Mouse (Mus musculus) v-Abl transformed pro-B cells (cell line): Measurements from ENCODE around the gene Creb5.

ENCODE experiments used
- in situ Hi-C, 2 experiments: fragments of 400-800 bp; cut with MboI; formaldehyde crosslinking; loops; one replicate each; pipeline ENCODE4 v1.15.1; 2025; ENCODE audit not compliant: unreplicated experiment in 2 of 2

Creb5 gene

DNA sequence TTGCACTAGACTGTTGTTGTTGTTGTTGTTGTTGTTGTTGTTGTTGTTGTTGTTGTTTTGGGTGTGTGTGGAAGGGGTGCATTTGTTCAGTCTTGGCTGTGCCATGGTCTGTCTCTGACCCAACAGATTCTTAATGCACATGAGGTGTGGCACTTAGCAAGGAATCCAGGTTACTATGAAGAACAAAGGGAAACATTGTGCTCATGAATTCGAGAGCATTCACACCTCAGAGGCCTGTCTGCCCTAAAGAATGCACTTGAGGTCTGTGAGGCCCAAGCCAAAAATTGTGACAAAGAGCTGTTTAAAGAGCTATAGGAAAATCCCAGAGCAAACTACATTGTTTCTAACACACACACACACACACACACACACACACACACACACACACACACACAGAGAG lies 377.7 kb downstream of the Creb5 start:
- in situ Hi-C loops = no loop called here

DNA sequence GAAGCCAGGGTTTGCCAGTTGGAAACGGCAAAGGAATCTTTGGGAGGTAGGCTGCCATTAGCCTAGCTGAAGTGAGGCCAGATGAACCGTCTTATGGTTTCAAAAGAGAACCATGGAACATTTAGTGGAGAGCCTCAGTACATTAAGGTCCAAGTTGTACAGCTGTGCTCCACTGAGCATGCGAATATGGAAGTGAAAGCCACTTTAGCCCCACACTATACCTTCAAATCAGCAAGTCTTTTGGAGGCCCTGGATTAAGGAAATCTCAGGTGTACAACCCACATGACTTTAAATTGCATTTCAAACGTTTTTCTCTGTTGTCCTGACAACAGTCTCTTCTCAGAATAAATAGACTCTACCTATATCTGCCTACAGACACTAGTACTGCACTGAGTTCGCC lies 379.4 kb downstream of the Creb5 start:
- in situ Hi-C loops = no loop called here

DNA sequence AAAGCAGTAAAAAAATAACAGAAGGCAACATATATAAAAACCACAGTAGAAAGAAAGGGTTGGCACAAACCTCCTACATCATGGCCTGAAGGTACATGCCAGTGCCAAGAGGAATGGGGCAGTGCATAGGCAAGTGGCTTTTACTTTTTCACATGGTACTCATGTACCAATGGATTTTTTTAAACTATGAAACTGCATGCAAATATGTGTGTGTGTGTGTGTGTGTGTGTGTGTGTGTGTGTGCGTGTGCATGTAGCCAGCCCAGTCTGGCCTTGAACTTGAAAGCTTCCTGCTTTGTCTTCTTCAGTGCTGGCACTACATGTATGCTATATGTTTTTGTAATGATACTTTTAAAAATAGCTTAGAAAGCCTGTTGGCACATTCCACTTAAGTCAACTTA lies 391.2 kb downstream of the Creb5 start:
- in situ Hi-C loops = no loop called here

DNA sequence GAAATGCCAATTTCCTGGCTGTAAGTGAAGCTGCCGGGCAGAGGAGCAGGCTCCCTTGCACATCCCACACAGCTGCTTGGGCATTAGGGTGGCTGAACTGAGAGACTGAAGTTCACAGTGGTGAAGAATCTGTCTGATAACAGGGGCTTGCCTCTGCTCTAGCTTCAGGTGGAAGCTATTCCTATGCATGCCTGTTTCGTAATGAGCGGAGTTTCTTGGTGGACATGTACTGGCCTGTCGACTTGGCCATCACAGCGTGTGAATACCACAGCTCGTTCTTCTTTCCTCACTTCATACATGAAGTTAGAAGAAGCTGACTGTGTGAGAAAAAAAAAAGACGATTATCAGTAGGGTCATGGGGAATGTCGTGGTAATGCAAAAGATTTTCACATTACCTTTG lies 393.0 kb downstream of the Creb5 start:
- in situ Hi-C loops = no loop called here

DNA sequence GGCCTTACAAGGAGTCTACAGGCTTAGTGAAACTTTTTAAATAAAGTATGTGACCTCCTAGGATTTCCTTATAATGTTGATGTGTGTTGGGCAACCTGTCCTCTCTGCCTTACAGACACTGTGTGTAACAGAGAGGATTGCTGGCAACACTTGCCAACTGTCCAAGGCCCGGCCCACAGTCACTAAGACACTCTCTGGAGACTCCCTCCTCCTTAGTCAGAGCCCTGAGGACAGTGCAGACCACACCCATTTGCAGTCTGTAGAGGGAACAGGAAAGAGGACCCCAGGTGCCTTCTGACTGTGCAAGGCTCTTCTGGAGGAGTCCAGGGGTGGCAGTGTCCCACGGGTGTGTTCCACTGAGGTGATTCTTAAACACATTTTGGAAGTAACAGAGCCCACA lies 397.3 kb downstream of the Creb5 start:
- in situ Hi-C loops = no loop called here

DNA sequence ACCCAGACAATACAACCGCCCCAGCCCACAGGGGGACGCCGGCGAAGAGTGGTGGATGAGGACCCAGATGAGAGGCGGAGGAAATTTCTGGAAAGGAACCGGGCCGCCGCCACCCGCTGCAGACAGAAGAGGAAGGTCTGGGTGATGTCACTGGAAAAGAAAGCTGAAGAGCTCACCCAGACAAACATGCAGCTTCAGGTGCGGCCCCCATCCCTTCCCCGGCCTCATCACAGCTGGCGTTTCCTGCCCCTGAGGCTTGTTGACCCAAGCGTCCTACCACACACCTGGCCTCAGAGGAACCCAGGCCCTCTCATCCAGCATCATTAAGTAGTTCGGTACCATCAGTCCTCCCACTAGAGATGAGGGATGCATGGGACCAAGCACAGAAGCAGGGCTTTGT lies 398.3 kb downstream of the Creb5 start:
- in situ Hi-C loops = no loop called here

DNA sequence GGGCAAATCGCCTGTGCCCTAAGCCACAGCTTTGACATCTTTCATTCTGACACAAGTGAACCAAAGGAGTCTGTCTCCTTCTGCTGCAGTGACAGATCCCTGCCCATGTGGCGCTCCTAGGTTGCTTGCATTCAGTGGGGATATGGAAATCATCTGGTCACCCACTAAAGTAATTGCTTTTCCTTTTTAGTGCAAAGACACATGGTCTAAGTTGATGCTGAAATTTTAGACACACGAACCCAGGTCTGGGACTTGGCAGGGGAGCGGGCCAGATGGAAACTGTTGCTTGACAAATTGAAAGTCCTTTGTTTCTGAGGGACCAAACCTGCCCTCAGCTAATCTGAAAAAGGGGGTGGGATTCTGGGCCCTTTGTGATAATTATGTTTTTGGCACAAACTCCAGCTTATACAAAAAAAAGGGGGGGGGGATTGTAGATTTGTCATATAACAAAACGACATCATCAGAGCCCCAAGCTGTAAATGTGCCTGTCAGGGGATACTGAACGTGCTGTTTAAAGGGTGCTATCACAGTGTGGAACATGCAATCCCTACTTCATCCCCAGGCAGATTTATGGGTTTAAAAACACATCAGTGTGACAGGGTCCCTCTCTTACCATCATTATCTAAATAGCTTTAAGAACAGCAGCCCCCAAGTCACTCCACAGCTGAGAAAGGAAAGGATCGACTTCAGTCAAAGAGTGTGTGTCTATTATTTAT lies 401.9 kb downstream of the Creb5 start:
- in situ Hi-C loops = no loop called here

DNA sequence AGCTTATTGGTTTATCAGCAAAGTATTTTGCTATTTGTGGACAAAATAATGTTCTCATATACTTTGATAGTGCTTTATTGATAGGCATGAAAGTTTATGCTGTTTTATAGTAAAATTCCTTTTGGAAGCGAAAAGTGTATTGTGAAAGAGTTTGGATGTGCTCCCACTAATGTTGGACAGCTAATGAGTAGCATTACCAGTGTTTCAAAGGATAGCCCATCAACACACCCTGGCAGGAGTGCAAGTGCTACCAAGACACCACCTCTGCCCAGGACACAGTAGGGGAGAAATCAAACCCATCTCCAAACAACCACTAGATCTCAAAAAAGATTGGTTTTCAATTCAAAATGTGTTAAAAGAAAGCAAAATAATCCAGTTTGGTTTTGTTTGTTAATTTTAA lies 403.9 kb downstream of the Creb5 start:
- in situ Hi-C loops = no loop called here

DNA sequence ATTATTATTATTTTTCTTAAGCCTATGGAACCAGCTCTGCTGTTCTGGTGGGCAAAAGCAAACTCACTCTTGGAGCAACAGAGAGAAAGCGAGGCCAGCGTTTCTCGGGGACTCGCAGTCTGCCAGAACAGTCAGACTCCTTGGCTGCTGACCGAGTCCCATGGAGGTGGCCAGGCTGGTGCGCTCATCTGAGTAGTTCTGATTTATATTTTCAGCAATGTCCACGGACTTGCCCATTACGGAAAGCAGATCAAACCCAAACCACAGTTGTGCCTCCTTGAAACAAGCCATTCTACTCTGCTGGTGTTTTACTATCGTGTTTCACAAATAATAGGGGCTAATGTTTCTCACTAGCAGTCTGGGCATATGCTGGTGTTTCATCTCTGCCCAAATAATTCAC lies 408.1 kb downstream of the Creb5 start:
- in situ Hi-C loops = no loop called here

DNA sequence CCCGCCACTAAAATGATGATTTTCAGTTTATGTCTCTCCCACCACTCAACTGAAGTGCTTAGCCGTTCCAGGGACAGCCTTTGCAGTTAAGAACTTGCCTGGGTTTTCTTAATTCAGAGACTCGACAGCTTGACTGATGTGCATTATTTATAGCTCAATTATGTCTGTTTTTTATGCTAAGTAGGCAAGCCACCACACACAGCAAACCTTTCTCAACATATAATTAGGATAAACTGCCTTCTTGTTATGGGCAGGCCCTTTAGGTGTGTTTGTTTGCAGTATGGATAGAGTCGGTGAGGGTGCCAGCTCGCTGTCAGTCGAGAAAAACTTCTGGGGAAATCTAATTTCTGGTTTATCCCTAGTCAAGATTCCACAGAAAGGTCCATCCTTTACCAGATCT lies 409.4 kb downstream of the Creb5 start:
- in situ Hi-C loops = no loop called here

DNA sequence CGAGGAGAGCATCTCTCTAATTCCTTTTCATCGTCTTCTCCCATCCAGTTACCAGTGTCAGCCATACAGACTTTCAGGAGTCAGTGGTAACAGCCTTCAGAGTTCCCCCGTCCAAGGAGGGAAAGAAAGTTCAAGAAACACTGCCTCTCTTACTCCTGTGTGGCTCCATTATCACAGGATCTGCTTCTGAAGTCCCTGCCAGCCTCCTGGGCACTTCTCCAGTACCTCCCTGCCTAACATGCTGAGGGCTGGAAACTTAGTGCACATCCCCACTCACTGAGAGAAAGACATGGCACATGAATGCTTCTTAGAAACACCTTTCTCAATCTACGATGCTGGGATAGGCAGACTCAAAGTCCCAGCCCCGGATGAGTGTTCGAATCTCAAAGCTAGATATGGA lies 409.9 kb downstream of the Creb5 start:
- in situ Hi-C loops = no loop called here

DNA sequence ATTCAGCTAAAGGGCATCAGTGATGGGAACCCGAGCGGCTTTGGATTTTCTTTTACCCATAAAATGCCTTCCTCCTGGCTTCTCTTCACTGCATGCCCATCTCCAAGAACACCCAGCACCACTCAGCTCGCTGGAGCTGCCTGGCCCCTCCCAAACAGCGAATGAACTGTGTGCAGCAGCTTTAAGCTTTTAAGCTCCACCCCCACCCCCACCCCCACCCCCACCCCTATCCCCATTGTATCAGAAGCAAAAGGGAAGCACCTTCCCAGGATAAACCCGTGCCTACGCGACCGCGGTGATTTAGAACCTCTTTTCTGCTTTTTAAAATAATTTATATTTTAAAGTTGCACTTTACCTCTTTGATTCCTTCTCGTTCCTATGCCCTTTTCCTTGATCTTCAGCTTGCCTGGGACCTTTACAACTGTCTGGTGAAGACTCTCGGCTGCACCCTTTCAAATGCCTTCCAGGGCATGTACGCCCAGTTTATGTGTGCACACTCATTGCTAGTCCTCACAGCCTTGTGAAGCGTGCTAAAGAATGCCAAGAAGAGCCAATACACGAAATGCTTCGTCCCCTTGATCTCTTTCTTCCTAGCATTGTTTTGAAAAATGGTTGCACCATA lies 411.2 kb downstream of the Creb5 start:
- in situ Hi-C loops = no loop called here

DNA sequence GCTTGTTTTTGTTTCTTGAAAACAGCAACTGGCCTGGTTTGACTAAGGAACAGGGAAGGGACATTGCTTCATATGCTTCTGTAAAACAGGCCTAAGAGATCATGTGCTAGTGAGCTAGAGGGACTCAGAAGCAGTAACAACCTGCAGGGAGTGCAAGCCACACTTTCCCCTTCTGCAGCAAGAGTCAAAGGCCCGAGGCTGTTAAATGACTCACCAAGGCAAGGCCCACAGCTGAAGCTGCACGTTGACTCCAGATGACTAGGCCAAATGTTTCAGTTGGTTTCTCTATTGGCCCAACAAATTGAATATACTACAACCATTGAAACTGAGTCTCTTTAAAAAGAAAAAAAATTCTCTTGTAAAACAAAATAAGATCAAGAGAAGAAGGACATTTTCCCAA lies 417.4 kb downstream of the Creb5 start:
- in situ Hi-C loops = loop anchor here in 1 of 2 experiments (25.0 kb wide), 1 partner anchor 717 kb away; no protein-coding TSS in a partner anchor

DNA sequence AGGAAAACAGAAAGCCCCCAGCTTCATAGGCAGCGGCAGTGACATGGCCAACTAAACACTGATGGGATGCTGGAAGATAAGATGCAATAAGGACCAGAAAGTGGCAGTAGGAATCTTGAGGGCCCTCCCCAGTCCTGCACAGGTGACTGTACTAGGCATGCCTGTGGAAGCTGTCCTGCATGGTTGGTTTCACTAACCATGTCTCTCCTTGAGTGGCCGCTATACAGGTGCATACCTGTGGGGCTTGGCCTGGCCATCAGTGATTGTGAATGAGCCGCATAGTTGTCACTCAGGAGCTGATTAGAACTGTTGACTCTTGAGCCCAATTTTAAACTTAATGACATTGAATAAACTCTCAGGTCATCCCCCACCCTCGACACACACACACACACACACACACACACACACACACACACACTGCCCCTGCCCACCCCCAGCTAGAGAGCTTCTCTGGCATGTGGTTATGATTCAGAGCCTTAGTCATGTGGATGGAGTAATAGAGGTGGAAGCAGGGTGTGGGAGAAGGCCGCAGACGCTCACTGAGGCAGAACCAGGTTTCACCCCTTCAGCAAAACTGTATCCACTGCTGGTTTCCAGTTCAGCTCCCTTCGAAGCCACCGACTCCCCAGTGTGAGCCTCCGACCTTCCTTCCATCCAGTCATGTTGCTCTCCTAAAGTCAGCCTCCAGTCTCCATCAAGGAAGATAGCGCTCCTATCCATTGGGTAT lies 419.7 kb downstream of the Creb5 start:
- in situ Hi-C loops = loop anchor here in 1 of 2 experiments (25.0 kb wide), 1 partner anchor 719 kb away; no protein-coding TSS in a partner anchor

DNA sequence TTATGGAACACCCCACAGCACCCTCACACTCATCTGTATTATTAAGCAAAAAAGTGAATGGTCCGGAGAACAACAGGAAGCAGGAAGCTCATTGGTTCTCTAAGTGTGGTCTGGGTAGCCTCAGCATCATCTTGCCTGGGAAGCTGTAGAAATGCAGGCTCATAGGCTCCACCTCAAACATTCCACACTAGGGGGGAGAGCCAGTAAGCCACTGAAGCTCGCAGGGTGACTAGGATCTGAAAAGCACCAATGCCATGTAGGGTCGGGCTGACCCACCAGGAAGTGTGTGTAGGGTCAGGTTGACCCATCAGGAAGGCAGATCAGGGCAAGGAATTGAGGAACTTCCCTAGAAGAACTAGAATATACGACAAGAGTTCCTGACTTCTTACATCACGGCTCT lies 420.7 kb downstream of the Creb5 start:
- in situ Hi-C loops = loop anchor here in 1 of 2 experiments (25.0 kb wide), 1 partner anchor 720 kb away; no protein-coding TSS in a partner anchor

DNA sequence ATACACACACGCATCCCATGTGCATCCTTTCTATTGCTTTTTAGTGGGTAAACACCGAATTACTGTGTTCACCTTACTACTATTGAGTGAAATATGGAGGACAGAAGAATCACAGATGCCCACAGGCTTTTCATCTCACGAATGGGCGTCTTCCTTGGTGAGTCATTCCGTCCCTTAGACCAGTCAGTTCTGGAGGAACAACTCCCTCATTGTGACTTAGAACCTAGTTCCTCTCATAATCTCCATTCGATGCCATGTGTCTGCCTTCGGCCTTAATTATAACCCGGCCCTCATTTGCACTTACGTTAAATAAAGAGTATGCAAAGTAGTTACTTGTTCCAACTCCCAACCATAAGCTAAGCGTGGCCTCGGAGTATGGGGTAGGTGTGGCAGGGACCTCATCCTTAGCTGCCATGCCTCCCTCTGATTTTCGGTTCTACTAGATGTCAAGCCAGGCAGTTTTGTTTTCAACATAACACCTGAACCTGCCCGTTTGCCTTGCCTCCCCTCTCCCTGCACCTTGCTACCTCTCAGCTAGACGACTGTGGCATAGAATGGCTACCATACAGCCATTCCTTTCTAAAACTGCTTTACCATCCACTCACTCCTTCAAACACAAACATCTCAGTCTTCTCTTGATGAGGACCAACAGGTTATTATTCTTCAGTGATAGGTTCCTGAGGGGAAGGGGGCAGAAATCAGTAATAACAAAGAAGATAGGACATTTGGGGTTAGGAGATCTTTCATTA lies 422.8 kb downstream of the Creb5 start:
- in situ Hi-C loops = loop anchor here in 1 of 2 experiments (25.0 kb wide), 1 partner anchor 723 kb away; no protein-coding TSS in a partner anchor

DNA sequence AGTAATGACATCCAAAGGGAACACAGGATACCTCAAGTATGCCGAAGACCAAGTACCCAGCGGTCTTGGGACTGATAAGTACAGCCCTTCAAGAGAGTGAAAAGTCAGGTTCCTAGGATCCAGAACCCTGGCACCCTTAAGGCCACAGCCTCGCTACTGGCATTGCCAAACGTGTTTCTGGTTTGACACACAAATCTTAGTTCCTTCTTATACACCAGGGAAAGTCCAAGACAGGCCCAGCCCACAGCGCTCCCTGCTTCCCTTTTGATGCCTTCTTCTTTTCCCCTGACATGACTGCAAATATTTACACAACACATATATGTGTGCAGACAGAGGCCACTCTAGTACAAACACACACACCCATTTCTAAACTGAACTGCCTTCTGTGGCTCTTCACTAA lies 423.5 kb downstream of the Creb5 start:
- in situ Hi-C loops = loop anchor here in 1 of 2 experiments (25.0 kb wide), 1 partner anchor 723 kb away; no protein-coding TSS in a partner anchor

DNA sequence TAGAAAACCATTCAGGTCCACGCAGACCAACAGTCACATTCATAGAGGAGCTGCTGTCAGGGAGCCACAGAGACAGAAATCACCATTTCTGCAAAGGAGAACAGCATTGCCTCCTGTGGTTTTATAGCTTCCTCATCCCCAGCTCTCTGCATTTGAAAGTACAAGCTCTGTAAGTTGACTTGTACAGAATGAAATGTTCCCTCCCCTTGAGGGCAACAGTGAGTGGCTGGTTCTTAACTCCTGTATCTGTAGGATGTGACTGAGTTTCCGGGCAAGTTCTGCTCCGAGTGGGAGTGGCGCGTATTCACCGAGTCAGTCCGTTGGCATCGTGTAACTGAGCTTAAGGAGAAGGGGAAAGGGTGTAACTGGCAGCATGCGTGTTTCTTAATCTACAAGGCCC lies 426.1 kb downstream of the Creb5 start:
- in situ Hi-C loops = loop anchor here in 1 of 2 experiments (25.0 kb wide), 1 partner anchor 726 kb away; no protein-coding TSS in a partner anchor

DNA sequence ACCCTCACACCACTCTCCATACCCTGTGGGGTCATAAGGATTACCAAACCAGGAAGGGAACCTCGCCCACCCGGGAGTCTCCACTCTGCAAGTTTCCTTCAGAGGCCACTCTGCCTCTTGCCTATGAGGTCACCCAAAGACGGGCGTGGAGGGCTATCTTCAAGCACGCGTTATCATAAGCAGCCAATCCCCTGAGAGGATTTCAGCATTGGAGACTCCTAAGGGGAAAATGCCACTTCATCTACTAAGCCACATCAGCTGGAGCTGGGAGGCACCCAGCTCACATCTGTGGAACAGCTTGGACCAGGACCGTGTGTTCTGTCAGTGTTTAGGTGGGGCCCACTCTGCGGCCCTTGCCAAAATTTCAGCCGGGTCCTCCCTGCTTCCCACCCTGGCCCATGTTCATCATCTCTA lies 427.8 kb downstream of the Creb5 start:
- in situ Hi-C loops = loop anchor here in 1 of 2 experiments (25.0 kb wide), 1 partner anchor 728 kb away; no protein-coding TSS in a partner anchor

DNA sequence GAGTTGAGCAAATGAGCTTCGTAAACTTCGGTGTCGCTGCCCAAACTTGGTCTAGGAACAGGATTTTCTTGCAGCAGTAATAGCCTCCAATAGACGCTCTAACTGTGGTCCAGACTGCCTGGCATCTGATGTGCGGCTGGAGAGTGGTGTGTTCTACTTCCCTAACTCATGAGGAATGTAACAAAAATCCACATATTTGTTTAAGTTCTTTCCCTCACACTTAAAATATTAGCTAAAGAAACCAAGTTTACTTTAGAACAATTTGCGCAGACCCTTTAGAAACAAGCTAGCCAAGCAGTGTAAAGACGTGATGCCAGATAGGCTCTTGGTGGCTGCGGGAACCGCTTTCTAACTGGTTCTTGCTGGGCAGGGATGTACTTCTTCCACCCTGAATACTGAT lies 428.9 kb downstream of the Creb5 start:
- in situ Hi-C loops = loop anchor here in 1 of 2 experiments (25.0 kb wide), 1 partner anchor 729 kb away; no protein-coding TSS in a partner anchor
